Mouse (Mus musculus): Measurements from ENCODE around the gene Rp9.

Rp9 gene

DNA sequence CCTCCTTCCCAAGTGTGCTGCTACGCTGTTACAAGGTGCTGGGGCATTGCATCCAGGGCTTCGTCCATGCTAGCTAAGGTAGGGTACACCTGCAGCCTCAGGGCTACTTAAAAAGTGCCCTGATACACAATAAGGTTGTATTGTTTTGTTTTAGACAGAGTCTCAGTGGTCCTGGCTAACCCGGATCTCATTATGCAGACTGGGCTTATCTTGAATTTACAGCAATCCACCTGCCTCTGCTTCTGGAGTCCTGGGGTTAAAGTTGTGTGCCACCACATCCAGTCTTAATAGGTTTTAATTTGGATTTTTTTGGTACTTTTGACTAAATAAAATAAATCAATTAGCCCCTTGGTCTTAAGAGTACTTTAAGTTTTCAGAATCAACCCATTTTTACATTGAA is 49.7 kb downstream of the Rp9 start:
- WGBS = 90% methylated on average over 3 of the region's 3 CpGs

GRCm38 (mm10) chr9:22417547-22417946 is 52.0 kb downstream of the Rp9 start:
- 49% methylated on average over 6 of the region's 6 CpGs for WGBS

GRCm38 (mm10) chr9:22416187-22416586 is 53.4 kb downstream of the Rp9 start:
- 88% methylated on average over 3 of the region's 3 CpGs for WGBS

- WGBS = under 1% methylated on average over 43 of the region's 43 CpGs
These were observed 58.3 kb downstream of the Rp9 start, which contains the start of gene 9530077C05Rik for GRCm38 (mm10) chr9:22411002-22411857. Gene 9530077C05Rik (plus strand): TSS chr9:22411513.

DNA sequence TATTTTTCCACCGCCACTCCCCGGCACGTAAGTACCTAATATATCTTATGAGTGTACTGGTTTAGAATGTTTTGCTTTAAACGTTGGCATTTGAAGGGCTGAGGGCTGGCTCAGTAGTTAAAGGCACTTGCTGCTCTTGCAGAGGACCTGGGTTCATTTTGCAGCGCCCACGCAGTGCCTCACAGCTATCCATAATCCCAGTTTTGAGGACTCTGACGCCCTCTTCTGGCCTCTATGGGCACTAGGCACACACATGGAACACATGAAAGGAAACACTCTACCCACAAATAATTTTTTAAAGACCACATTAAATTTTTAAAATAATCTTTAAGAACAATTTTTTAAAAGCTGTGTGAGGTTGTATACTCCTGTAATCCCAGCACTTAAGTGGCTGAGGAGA is 60.0 kb downstream of the Rp9 start:
- 63% methylated on average over 7 of the region's 7 CpGs for WGBS

DNA sequence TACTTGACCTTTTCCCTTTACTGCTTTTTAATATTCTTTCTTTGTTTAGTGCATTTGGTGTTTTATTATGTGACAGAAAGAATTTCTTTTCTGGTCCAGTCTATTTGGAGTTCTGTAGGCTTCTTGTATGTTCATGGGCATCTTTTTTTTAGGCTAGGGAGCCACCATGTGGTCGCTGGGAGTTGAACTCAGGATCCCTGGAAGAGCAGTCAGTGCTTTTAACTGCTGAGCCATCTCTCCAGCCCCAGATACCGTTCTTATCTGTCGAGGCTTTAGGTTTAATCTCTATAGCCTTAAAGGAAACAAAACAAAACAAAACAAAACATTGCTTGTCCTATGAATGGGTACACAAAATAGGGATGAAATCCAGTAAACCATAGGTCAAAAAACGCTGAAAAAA is 61.2 kb downstream of the Rp9 start:
- WGBS = 14% methylated on average over 4 of the region's 4 CpGs

GRCm38 (mm10) chr9:22407633-22408032 is 61.9 kb downstream of the Rp9 start:
- 73% methylated on average over 4 of the region's 4 CpGs for WGBS

DNA sequence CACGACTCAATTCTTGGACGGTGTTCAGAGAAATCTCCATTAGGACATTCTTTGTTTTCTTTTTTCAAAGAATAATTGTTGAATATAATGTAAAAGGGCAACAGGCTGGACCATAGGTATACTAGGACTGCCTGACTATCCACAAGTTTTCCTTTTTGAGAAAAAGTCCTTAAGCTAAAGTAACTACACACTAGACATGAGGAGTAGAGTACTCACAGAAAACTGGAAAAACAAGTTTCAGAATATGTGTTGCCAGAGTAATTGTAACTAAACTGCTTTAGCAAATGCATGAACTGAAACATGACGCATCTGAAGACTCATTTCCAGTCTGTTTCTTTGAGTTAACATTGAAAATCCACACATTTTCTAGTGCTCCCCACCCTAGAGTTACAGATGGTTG is 64.1 kb downstream of the Rp9 start:
- 57% methylated on average over 3 of the region's 3 CpGs for WGBS

DNA sequence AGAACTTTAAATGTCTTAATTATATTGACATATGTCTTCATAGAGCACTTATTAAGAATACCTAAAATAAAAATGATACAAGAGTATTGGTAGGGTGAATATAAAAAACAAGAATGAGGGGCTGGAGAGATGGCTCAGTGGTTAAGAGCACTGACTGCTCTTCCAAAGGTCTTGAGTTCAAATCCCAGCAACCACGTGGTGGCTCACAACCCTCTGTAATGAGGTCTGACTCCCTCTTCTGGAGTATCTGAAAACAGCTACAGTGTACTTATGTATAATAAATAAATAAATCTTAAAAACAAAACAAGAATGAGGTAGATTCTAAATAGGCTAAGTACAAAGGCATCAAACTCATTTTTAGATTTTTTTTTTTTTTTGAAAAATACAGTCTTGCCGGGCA is 66.0 kb downstream of the Rp9 start:
- WGBS = 67% methylated on average over 2 of the region's 2 CpGs

DNA sequence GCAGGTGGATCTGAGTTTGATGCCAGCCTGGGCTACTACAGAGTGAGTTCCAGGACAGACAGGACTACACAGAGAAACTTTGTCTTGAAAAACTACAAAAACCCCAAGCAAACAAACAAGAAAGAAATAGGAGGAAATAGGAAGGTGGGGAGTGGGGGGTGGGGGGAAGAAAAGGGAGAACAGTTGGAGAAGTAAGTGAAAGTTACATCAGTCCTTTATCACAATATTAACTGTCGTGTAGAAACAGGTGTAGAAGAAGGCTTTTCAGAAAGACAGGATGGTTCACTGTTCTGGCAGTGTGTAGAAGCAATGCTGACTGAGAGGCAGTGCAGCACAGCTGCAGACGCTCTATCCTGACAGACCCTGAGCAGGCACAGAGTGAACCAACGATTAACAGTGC is 66.6 kb downstream of the Rp9 start:
- WGBS = 84% methylated on average over 3 of the region's 3 CpGs

DNA sequence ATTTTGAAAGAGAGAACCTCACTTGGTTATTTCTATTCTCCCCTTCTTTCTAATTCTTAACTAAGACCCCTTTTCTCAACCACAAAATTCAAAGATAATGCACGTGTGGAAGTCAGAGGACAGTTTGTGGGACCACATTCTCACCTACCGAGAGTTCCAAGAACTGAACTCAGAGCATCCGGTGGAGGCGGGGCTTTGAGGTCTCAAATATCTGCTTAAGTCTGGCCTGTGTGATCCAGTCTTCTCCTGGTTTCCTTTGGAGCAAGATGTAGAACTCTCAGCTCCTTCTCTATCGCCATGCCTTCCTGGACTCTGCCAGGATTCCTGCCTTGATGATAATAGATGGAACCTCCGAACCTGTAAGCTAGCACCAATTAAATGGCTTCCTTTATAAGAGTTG is 67.5 kb downstream of the Rp9 start:
- WGBS = 92% methylated on average over 6 of the region's 6 CpGs

GRCm38 (mm10) chr9:22399021-22399420 is 70.5 kb downstream of the Rp9 start:
- 67% methylated on average over 4 of the region's 4 CpGs for whole genome bisulfite sequencing

DNA sequence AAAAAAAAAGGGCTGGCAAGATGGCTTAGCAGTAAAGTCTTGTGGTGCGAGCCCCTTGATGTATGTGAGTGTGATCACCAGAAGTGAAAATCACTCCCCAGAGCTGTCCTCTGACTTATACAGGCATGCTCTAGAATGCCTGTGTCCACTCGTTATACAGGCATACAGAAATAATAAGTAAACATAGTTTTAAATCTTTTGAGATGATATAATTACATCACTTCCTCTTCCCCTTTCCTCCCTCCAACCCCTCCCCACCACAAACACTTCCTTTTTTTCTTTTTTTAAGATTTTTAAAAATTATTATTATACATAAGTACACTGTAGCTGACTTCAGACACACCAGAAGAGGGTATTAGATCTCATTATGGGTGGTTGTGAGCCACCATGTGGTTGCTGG is 74.8 kb downstream of the Rp9 start:
- 83% methylated on average over 2 of the region's 2 CpGs for WGBS

DNA sequence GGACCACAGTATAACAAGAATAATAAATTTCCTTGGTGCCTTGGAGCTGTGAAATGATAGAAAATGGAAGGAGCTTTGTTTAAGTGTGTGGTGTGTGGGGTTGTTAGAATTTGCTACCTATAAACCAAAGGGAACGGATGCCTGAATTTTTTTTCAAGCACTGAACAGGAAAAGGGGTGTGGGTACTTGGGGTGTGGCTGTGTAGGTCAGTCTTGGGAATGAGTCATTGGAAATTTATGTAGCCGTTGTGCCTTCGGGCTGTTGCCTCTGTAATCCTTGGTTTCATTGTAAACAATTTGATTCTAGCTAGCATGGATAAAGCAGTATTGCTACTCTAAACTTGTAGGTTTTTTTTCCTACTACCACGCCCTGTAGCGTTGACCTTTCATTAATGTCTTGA is 79.2 kb downstream of the Rp9 start:
- WGBS = 87% methylated on average over 5 of the region's 5 CpGs

- WGBS = 71% methylated on average over 6 of the region's 6 CpGs
These were observed 79.8 kb downstream of the Rp9 start for GRCm38 (mm10) chr9:22389736-22390245.

- WGBS = under 1% methylated on average over 43 of the region's 44 CpGs
These were observed 80.5 kb downstream of the Rp9 start, which contains the start of gene Anln for GRCm38 (mm10) chr9:22389021-22389476. Gene Anln (minus strand): TSS chr9:22389188.

DNA sequence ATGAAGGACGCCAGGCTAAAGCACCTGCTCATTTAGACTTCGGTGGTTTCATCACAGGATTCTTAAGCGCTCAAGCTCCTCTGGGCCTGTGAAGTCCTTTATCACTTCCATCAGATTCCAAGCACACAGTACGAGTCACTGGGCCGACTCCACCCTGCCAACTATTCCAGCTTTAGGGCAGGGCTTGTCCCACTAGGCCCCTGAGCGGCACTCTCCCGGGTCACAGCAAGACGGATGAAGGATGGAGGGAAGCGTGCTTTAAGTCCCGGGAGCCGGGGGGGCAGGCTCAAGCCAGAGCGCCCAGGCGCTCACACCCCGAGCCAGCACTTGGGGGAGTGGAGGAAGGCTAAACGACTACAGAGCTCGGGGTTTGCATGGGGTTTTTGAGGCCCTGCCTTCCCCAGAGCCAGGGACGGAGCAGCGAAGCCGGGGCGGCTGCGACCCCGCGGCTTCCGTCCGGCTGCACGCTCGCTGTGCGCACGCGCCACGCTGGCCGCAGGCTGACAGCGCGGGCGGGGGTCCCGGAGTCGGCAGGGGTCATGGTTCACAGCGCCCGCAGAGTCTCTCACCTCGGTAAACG is 81.1 kb downstream of the Rp9 start:
- 3% methylated on average over 41 of the region's 41 CpGs for WGBS

GRCm38 (mm10) chr9:22387901-22388300 is 81.6 kb downstream of the Rp9 start:
- 54% methylated on average over 6 of the region's 6 CpGs for WGBS

- 73% methylated on average over 2 of the region's 2 CpGs for WGBS
These were observed 83.7 kb downstream of the Rp9 start for GRCm38 (mm10) chr9:22385890-22386289.

DNA sequence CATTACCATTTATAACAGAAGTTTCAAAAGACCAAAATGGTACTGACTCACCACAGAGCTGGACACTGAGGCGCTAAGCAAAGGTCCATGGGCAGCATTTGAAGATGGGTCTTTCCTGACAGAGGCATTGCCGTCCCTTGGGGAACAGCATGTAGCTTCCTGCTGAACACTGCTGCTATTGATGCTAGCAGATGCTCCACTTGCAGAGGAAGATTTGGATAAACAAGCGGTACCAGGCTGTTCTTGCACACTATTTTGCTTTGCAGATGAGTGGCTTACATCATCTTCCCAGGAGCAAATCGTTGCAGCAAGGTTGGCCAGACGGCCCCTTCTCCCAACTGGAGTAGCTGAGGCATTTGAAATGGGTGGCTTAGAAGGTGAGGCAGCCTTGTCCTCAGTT is 93.5 kb downstream of the Rp9 start:
- 57% methylated on average over 5 of the region's 5 CpGs for WGBS

DNA sequence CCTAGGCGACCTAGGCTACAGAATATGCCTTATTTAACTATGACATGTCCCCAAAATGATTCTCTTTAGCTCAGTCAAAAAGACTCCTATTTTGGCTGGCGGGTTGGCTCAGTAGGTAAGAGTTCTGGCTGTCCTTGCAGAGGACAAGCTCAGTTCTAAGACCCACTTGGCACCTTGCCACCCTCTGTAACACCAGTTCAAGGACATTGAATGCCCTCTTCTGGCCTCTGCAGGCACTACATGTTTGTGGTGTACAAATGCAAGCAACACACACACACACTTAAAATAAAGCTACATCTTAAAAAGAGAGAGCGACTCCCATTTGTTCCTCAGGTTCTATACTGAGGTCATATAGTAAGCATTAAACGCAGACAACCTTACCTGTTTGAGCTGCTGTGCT is 96.8 kb downstream of the Rp9 start:
- WGBS = 92% methylated on average over 4 of the region's 4 CpGs

GRCm38 (mm10) chr9:22368030-22368429 is 101.5 kb downstream of the Rp9 start:
- 49% methylated on average over 6 of the region's 6 CpGs for WGBS

DNA sequence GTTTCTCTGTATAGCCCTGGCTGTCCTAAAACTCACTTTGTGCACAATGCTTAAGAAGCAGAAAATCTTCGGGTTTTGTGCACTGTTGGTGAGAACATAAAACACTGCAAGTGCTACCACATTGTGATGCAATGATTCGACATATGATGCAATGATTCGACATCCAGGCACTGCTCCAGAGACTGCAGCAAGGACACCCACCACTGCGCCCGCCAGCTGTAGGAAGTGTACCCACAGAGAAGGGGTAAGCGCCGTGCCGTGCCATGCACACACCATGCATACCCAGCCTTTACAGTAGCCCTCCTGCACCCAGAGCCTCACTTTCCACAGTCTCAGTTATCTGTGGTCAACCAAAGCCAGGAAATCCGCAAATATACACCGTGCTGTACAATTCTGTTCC is 102.9 kb downstream of the Rp9 start:
- 93% methylated on average over 10 of the region's 10 CpGs for WGBS
